Mouse (Mus musculus): ENCODE data around the gene Pam. TPM values are rescaled to one million over a fixed set of nuclear protein-coding genes. Genes with fewer than 3 reads are reported as not detected.

Pam gene
- polyA plus RNA-seq, 1 experiment from 2014 or later = 8.9 TPM

DNA sequence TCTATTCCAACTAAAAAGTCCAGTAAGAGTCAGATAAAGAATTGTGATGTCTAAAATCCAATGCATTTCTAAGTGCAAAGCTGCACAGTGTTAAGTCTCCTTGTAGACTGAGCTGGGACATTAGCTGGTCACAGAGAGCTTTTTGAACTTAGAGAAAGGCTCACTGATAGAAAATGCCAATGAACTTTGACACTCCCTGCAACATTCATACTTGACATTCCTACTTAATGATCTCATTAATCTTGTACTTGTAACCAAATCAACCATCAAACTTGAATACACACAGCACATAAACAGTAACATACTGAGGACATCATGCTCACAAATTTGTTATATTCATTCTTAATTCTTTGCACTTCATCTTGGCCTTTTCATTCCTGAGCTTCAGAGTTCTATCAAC lies 335.6 kb downstream of the Pam start:
- no peak overlapping the region for H3K4me2 ChIP-seq (ENCODE audit: low read depth, low read length)
- H3K27me3 ChIP-seq (ENCODE audit: control insufficient read depth, insufficient read depth, low read depth, low read length) = no peaks in the 10 kb centered on the region
- H3K36me3 ChIP-seq (ENCODE audit: control insufficient read depth, insufficient read depth) = no peaks in the 10 kb centered on the region; the same call in 1 of the 2 replicates
- no peaks in the 10 kb centered on the region for H3K4me1 ChIP-seq (ENCODE audit: control insufficient read depth, low read depth, low read length)
- no peak overlapping the region for H3K9ac ChIP-seq (ENCODE audit: low read depth, low read length)
- H3K4me3 ChIP-seq (ENCODE audit: low read depth, low read length) = no peak overlapping the region
- H3K27ac ChIP-seq (ENCODE audit: low read length) = no peak overlapping the region
- no peaks in the 10 kb centered on the region for H3K9me3 ChIP-seq (replicated peaks; ENCODE audit: control insufficient read depth, low read length)
- no peak for ATAC-seq (ENCODE audit: low read depth)

DNA sequence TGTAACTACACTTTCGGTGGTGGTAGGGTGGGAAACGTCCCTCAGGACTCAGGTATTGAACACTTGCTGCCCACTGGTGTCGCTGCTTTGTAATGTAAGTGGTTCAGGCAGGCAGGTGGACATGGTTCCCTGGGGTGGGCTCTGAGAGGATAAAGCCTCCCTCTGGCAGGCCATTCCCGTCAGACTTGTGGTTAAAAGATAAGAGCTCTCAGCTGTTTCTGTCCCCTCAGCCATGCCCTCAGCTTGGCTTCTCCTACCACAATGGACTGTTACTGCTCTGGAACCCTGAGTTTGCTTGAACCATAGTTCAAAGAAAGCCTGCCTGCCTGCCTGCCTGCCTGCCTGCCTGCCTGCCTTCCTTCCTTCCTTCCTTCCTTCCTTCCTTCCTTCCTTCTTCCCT lies 341.1 kb downstream of the Pam start:
- Histone ChIP-seq H3K9ac (ENCODE audit: low read depth, low read length) (no peak overlapping the region), H3K4me2 (ENCODE audit: low read depth, low read length) (no peak overlapping the region), H3K27me3 (ENCODE audit: control insufficient read depth, insufficient read depth, low read depth, low read length) (no peaks in the 10 kb centered on the region), H3K4me3 (ENCODE audit: low read depth, low read length) (no peak overlapping the region), H3K4me1 (ENCODE audit: control insufficient read depth, low read depth, low read length) (no peaks in the 10 kb centered on the region), H3K27ac (ENCODE audit: low read length) (no peak overlapping the region), H3K9me3 (replicated peaks; ENCODE audit: control insufficient read depth, low read length) (no peaks in the 10 kb centered on the region), H3K36me3 (ENCODE audit: control insufficient read depth, insufficient read depth) (peaks cover 5% of the 10 kb centered on the region)
- no peak for ATAC-seq (ENCODE audit: low read depth)
- WGBS (ENCODE audit: insufficient replicate concordance) = 50% methylated on average over 4 of the region's 4 CpGs

DNA sequence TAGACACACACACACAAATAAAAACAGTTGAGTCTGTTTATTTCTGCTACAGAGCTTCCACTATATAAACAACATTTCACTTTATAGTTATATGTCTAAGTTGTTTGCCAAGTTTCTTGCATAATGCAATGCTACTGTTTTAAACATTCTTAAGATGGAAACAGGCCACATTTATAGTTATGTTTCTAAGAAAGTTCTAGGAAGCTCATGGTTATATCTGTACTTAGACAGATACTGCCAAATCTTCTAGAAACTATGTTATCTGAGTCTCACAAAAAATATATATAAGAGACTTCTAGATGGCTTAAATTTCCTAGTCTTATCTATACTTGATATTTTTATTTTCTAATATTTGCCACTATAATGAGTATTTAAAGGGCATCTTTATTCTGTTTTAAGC lies 342.2 kb downstream of the Pam start:
- no peak for ATAC-seq (ENCODE audit: low read depth)
- no peak overlapping the region for H3K4me3 ChIP-seq (ENCODE audit: low read depth, low read length)
- H3K9ac ChIP-seq (ENCODE audit: low read depth, low read length) = no peak overlapping the region
- no peak overlapping the region for H3K4me2 ChIP-seq (ENCODE audit: low read depth, low read length)
- no peaks in the 10 kb centered on the region for H3K4me1 ChIP-seq (ENCODE audit: control insufficient read depth, low read depth, low read length)
- H3K27me3 ChIP-seq (ENCODE audit: control insufficient read depth, insufficient read depth, low read depth, low read length) = no peaks in the 10 kb centered on the region
- H3K36me3 ChIP-seq (ENCODE audit: control insufficient read depth, insufficient read depth) = peaks cover 5% of the 10 kb centered on the region
- H3K27ac ChIP-seq (ENCODE audit: low read length) = no peak overlapping the region
- H3K9me3 ChIP-seq (replicated peaks; ENCODE audit: control insufficient read depth, low read length) = no peaks in the 10 kb centered on the region

DNA sequence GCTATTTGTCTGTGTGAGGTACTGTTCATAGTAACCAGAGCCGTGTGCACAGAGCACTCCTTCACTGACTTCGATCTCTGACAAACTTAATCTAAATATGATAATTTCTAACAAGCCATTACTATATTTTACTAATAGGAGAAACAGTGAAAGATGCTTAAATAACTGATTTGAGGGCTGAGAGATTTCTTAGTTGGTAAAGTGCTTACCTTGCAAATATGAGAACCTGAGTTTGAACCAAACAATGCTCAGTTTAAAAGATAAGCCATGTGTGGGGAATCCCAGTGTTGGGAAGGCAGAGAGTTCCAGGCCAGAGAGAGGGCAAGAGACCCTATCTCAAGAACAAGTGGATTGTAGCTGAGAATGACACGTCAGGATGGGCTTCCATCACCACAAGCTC lies 347.3 kb downstream of the Pam start:
- WGBS (ENCODE audit: insufficient replicate concordance) = 79% methylated on average over 3 of the region's 3 CpGs
- ATAC-seq (ENCODE audit: low read depth) = no peak

DNA sequence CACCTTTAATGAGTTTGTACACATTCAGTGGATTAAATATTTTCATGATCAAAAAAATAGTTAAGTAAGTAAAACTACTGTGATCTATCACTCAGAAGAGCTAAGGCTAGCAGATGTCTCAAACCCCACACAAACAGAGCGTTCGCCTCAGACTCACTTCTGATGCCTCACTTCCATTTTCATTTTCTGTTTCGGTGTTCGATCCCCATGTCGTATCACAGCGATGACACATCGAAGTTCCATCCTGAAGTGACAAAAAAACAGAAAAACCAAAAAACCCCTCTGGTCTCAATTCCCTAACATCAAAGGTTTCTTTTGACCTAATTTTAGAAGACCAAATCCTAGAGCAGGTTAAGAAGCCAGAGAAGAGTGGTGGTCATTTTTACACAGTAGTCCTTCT lies 349.2 kb downstream of the Pam start:
- Histone ChIP-seq H3K4me2 (ENCODE audit: low read depth, low read length) (no peak overlapping the region), H3K27ac (ENCODE audit: low read length) (no peak overlapping the region), H3K4me3 (ENCODE audit: low read depth, low read length) (no peak overlapping the region), H3K9me3 (replicated peaks; ENCODE audit: control insufficient read depth, low read length) (no peaks in the 10 kb centered on the region), H3K27me3 (ENCODE audit: control insufficient read depth, insufficient read depth, low read depth, low read length) (no peaks in the 10 kb centered on the region), H3K9ac (ENCODE audit: low read depth, low read length) (no peak overlapping the region), H3K4me1 (ENCODE audit: control insufficient read depth, low read depth, low read length) (peaks cover 6% of the 10 kb centered on the region), H3K36me3 (ENCODE audit: control insufficient read depth, insufficient read depth) (peaks cover 5% of the 10 kb centered on the region; the same call in 1 of the 2 replicates)
- WGBS (ENCODE audit: insufficient replicate concordance) = 84% methylated on average over 7 of the region's 7 CpGs
- ATAC-seq (ENCODE audit: low read depth) = no peak

More for the DNA sequence above, 347.3 kb downstream of the Pam start:
- no peak overlapping the region for H3K27ac ChIP-seq (ENCODE audit: low read length)
- H3K4me2 ChIP-seq (ENCODE audit: low read depth, low read length) = no peak overlapping the region
- no peak overlapping the region for H3K9ac ChIP-seq (ENCODE audit: low read depth, low read length)
- no peak overlapping the region for H3K4me3 ChIP-seq (ENCODE audit: low read depth, low read length)
- no peaks in the 10 kb centered on the region for H3K4me1 ChIP-seq (ENCODE audit: control insufficient read depth, low read depth, low read length)
- no peaks in the 10 kb centered on the region for H3K27me3 ChIP-seq (ENCODE audit: control insufficient read depth, insufficient read depth, low read depth, low read length)
- peaks cover 10% of the 10 kb centered on the region; the same call in 1 of the 2 replicates for H3K36me3 ChIP-seq (ENCODE audit: control insufficient read depth, insufficient read depth)
- H3K9me3 ChIP-seq (replicated peaks; ENCODE audit: control insufficient read depth, low read length) = no peaks in the 10 kb centered on the region

DNA sequence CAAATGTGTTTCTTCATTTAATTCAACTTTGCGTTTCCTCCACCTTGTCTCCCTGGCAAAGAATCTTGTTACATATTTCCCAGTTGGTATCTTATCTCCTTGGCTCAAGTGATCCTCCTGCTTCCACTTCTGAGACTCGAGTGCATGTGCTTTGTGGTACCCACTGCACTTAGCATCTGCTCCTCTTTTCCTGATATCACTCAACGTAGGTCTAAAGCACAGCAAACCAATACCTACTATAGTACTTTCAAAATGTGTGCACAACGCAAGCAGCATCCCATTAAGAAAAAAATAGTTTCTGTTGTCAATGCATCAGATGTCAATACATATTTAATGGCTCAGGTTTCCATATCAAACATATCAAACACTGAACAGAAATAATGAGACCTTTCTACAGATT lies 349.7 kb downstream of the Pam start:
- no peaks in the 10 kb centered on the region for H3K9me3 ChIP-seq (replicated peaks; ENCODE audit: control insufficient read depth, low read length)
- no peak overlapping the region for H3K4me3 ChIP-seq (ENCODE audit: low read depth, low read length)
- H3K27me3 ChIP-seq (ENCODE audit: control insufficient read depth, insufficient read depth, low read depth, low read length) = no peaks in the 10 kb centered on the region
- H3K36me3 ChIP-seq (ENCODE audit: control insufficient read depth, insufficient read depth) = peaks cover 5% of the 10 kb centered on the region; the same call in 1 of the 2 replicates
- no peak overlapping the region for H3K4me2 ChIP-seq (ENCODE audit: low read depth, low read length)
- no peak overlapping the region for H3K9ac ChIP-seq (ENCODE audit: low read depth, low read length)
- 65% methylated on average over 4 of the region's 4 CpGs for WGBS (ENCODE audit: insufficient replicate concordance)
- H3K4me1 ChIP-seq (ENCODE audit: control insufficient read depth, low read depth, low read length) = peaks cover 6% of the 10 kb centered on the region
- H3K27ac ChIP-seq (ENCODE audit: low read length) = no peak overlapping the region
- no peak for ATAC-seq (ENCODE audit: low read depth)

Measured in liver, embryonic 16.5 days (tissue).